Mouse (Mus musculus) T-helper 2 cell (primary cell): Measurements from ENCODE around the gene Fcgbp.
"Not testable (repeated sequence)": the region's sequence is repeated elsewhere in the genome, so short reads cannot be mapped to it uniquely, and the experiment has no call there.

Experiments
- in situ Hi-C: fragments of 300-600 bp; cut with MboI, MseI; formaldehyde crosslinking; loops from one replicate; pipeline ENCODE4 v1.15.1; 2025; ENCODE audit warnings: high pct_unique_total_duplicates

Gene Fcgbp

DNA sequence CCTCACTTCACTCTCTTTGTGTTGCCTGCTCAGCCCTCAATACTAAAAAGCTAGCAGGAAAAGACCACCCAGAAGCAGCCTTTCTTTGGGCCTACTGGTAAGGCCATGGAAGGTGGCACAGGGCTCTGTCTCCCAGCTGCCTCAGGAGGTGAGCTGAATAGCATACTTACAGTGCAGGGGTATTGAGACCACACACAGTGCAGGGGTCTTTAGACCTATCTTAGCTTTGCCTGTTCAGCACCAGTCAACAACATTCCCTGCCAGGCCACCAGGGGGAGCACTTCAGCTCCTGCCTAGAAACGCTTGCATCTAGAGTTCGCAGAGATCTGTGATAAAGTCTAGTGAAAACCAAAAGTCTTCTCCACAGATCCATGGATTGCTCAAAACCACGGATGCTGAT lies 77.2 kb downstream of the Fcgbp start:
- in situ Hi-C loops, result no loop called here

DNA sequence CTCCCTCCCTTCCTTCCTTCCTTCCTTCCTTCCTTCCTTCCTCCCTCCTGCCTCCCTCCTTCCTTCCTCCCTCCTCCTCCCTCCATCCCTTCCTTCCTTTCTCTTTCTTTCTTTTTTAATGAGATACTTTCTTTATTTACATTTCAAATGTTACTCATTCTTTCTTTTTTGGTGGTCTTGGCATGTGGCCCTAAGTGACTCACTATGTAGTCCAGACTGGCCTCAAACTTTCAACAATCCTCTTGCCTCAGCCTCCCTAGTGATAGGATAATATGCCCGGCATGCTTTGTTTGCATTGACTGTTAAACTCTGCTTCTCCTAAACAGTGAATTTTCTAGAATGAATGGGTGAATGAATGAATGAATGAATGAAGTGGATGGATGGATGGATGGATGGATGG lies 78.8 kb downstream of the Fcgbp start:
- in situ Hi-C loops, result no loop called here

- in situ Hi-C loops, result no loop called here
Measured at GRCm38 (mm10) chr7:28151584-28152221, 80.7 kb downstream of the Fcgbp start.

DNA sequence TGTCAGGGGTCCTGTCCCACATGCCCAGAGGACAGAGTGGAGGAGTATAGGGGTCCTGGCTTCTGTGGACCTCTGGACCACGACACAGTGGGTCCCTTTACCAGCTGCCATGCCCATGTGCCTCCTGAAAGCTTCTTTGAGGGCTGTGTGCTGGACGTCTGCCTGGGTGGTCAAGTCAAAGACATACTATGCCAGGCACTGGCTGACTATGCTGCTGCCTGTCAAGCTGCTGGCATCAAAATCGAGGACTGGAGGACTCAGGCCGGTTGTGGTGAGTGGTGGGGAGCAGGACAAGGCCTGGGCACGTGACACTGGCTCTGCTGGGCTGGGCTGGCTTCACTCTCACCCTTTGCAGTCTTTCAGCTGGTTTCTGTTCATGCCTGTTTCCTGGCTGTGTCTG lies 82.6 kb downstream of the Fcgbp start:
- in situ Hi-C loops, result not testable (repeated sequence)

- in situ Hi-C loops, result loop anchor here (5.0 kb wide), 1 partner anchor 52 kb away; no protein-coding TSS in a partner anchor
Measured at GRCm38 (mm10) chr7:28159292-28159691, 88.3 kb downstream of the Fcgbp start.

- in situ Hi-C loops, result loop anchor here (5.0 to 10.0 kb wide), 2 partner anchors 53 to 105 kb away; partner anchors contain the start of gene Psmc4
Measured at GRCm38 (mm10) chr7:28159893-28160292, 88.9 kb downstream of the Fcgbp start.

GRCm38 (mm10) chr7:28161163-28161749 lies 90.2 kb downstream of the Fcgbp start:
- in situ Hi-C loops, result loop anchor here (10.0 kb wide), 1 partner anchor 106 kb away; the partner anchor contains the start of gene Psmc4

- in situ Hi-C loops, result loop anchor here (10.0 kb wide), 1 partner anchor 111 kb away; the partner anchor contains the start of gene Psmc4
Measured at GRCm38 (mm10) chr7:28165406-28165805, 94.4 kb downstream of the Fcgbp start.

GRCm38 (mm10) chr7:28168320-28169115 lies 97.5 kb downstream of the Fcgbp start:
- in situ Hi-C loops, result loop anchor here (10.0 kb wide), 1 partner anchor 114 kb away; the partner anchor contains the start of gene Psmc4

DNA sequence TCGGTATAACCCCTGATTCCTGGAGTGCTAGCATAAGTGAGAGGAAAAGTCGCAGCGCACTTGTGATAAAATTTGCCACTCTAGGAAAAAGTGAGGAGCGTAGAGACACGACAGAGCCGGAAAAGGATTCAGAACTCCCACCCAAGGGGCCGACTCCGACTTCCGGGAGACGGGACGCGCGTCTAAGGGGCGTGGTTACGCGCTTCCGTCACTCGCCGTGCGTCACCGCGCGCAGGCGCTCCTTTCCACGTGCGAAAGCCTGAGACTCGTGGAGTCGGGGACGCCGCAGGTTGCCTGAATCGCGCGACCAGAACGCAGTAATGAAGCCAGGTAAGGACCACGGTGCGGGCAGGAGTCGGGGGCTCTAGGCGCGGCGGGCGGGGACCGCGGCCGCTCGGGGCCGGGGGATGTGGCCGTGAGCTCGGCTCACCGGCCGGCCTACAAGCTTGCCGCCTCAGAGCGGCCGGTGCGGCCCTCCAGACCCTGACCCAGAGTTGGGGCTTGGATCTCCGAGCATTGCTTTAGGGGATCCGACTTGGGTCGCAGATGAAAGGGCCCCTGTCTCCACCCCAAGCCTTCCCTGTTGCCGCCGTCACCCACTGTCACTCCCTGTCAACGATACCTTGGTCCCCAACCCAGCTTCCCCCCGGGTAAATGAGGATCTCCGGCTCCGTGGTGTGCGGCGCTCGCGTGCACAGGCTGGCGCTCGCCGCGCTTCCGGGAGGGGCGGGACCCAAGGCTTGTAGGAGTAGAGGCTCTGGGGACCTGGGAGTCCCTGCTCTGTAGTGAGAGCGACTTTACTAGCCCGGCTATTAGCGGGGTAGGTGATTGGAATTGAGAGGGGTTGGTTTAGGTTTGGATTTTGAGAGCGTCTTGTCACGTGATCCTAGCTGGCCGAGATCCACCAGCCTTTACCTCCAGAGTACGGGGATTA lies 98.7 kb downstream of the Fcgbp start, which contains the start of gene Fbl:
Gene Fbl (plus strand): TSS at position 222 of the 934 bp plus-strand sequence.
- in situ Hi-C loops, result loop anchor here (10.0 kb wide), 1 partner anchor 115 kb away; the partner anchor contains the start of gene Psmc4
